ENCODE assay signal across 29 mouse cellular contexts in the genomic region with DNA sequence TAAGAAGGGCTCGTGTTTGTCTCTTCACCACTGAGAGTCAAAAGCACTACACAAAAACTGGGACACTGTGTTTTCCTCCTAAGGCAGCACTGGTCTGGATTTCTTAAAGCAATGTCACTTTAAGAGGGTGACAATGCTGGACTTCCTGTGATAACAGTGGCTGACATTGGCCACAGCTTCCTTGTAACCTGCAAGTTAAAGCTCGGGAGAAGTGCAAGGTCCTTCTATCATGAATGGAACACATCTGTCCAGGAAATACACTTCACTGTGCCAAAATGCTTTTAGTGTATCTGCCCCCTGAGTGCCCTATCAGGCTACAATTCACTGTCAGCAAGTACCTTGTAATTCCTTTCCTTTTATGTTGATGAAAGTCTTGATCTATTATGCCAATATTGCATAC.
A peak's percentile ranks its signal among the peaks of the same experiment; 100 is the strongest.
DNase-seq lines count a peak whose midpoint lies in the region; ATAC-seq and TF ChIP-seq lines count a peak whose summit lies in the region.
"Had no signal": no experiment of that assay in that cellular context is flagged by ENCODE, and none has a peak within 500 bp of the region (broad histone marks: within the 10 kb centered on the region; RNA-seq: fewer than 3 reads in every experiment).

No protein-coding gene starts in this region.

- H3K9me3 ChIP-seq in heart, embryonic 13.5 days = no peaks in the 10 kb centered on the region
- H3K9me3 ChIP-seq: heart, embryonic 15.5 days; hindbrain, embryonic 13.5 days; liver, embryonic 12.5 days; midbrain, embryonic 10.5 days; midbrain, embryonic 15.5 days had no signal

- H3K4me3 ChIP-seq in heart, embryonic 13.5 days = no peak overlapping the region
- no peak overlapping the region for H3K4me3 ChIP-seq in spleen, adult 2 months (ENCODE audit: extremely low read depth, insufficient read depth, insufficient read length)
- H3K4me3 ChIP-seq: heart, embryonic 15.5 days; hindbrain, embryonic 13.5 days; liver, embryonic 12.5 days; midbrain, embryonic 10.5 days; midbrain, embryonic 15.5 days had no signal

- no peak for TF ChIP-seq CTCF in spleen, adult 2 months (IDR thresholded peaks at IDR 0.05; ENCODE audit: extremely low read depth, insufficient read depth, insufficient read length, insufficient replicate concordance)

- DNase-seq in heart, postnatal 25 days (ENCODE audit: low spot score) = no peak
- DNase-seq in spleen, adult 2 months (ENCODE audit: low read depth in 1 of 2, low spot score in 2 of 2) = no peak
- no peak for DNase-seq in spleen, adult 18-20 months
- DNase-seq in gastrocnemius, postnatal 10 days = no peak
- no peak for DNase-seq in cerebellum, postnatal 25 days
- DNase-seq: adrenal gland, adult 2 months; cerebellum, adult 2 months; cerebellum, postnatal 14 days; gastrocnemius, postnatal 36 days; kidney, adult 8-10 months; kidney, postnatal 4 days; layer of hippocampus, postnatal 36 days; left cerebral cortex, postnatal 4 days; liver, postnatal 0 days; lung, postnatal 36 days; right cerebral cortex, adult 18-20 months; thymus, adult 2 months; thymus, postnatal 4 days had no signal

- peak overlapping the region; percentile 24 for H3K4me2 ChIP-seq in heart, embryonic 13.5 days
- H3K4me2 ChIP-seq: heart, embryonic 15.5 days; hindbrain, embryonic 13.5 days; liver, embryonic 12.5 days; midbrain, embryonic 15.5 days had no signal

- 12% methylated on average over 2 of the region's 2 CpGs for WGBS in heart, embryonic 13.5 days
- WGBS in spleen, adult 2 months = 35% methylated on average over 2 of the region's 2 CpGs

- intact Hi-C loops in heart, postnatal 25 days (cut with DNase I) = no loop called here

- no peak overlapping the region for H3K9ac ChIP-seq in heart, embryonic 13.5 days
- H3K9ac ChIP-seq: heart, embryonic 15.5 days; hindbrain, embryonic 13.5 days; liver, embryonic 12.5 days; liver, postnatal 0 days; midbrain, embryonic 15.5 days had no signal

- TF ChIP-seq POLR2A in spleen, adult 2 months (IDR thresholded peaks at IDR 0.05; ENCODE audit: low read depth, low read length) = no peak

- peak; percentile 46; the same call in 1 of the 2 replicates for ATAC-seq in heart, embryonic 13.5 days (ENCODE audit: extremely low read depth, insufficient number of reproducible peaks, low FRiP score, low TSS enrichment)
- ATAC-seq in megakaryocyte progenitor cell, adult 5-6 weeks (replicated peaks; ENCODE audit: poor library complexity) = peak; percentile 65
- ATAC-seq: activated CD4-positive, CD25-positive, alpha-beta regulatory T cell, adult 4 months; forebrain, embryonic 14.5 days; intestine, embryonic 16.5 days; liver, embryonic 12.5 days; liver, postnatal 0 days; midbrain, embryonic 15.5 days had no signal

- peaks cover 18% of the 10 kb centered on the region for H3K4me1 ChIP-seq in heart, embryonic 13.5 days
- peaks cover 4% of the 10 kb centered on the region; the same call in 1 of the 2 replicates for H3K4me1 ChIP-seq in spleen, adult 2 months (ENCODE audit: control insufficient read depth, insufficient read depth, insufficient read length)
- H3K4me1 ChIP-seq: hindbrain, embryonic 13.5 days; liver, embryonic 12.5 days; midbrain, embryonic 10.5 days; midbrain, embryonic 15.5 days had no signal

- no peaks in the 10 kb centered on the region for H3K27me3 ChIP-seq in heart, embryonic 13.5 days (replicated peaks)
- no peaks in the 10 kb centered on the region for H3K27me3 ChIP-seq in spleen, adult 2 months (ENCODE audit: control insufficient read depth, insufficient read depth, low read length)
- H3K27me3 ChIP-seq: heart, embryonic 15.5 days; hindbrain, embryonic 13.5 days; liver, embryonic 12.5 days; midbrain, embryonic 15.5 days had no signal

- H3K27ac ChIP-seq in heart, embryonic 13.5 days (replicated peaks) = peak overlapping the region; percentile 56
- peak overlapping the region; percentile 18 for H3K27ac ChIP-seq in spleen, adult 2 months (ENCODE audit: insufficient read depth, low read length)
- H3K27ac ChIP-seq: heart, embryonic 15.5 days; hindbrain, embryonic 13.5 days; kidney, postnatal 0 days; liver, embryonic 12.5 days; midbrain, embryonic 10.5 days; midbrain, embryonic 15.5 days had no signal

- no peaks in the 10 kb centered on the region for H3K36me3 ChIP-seq in heart, embryonic 13.5 days
- H3K36me3 ChIP-seq in spleen, adult 2 months (ENCODE audit: control insufficient read depth, insufficient read depth, low read length) = no peaks in the 10 kb centered on the region
- H3K36me3 ChIP-seq: heart, embryonic 15.5 days; hindbrain, embryonic 13.5 days; liver, embryonic 12.5 days; midbrain, embryonic 10.5 days; midbrain, embryonic 15.5 days had no signal
